ENCODE assay signal across 11 mouse cellular contexts in genomic region chr4:40919785-40920184, GRCm38 (mm10). TPM values are rescaled to one million over a fixed set of nuclear protein-coding genes. Genes with fewer than 3 reads are reported as not detected.
DNase-seq lines count a peak whose midpoint lies in the region; ATAC-seq and TF ChIP-seq lines count a peak whose summit lies in the region.
"Had no signal": no experiment of that assay in that cellular context is flagged by ENCODE, and none has a peak within 500 bp of the region (broad histone marks: within the 10 kb centered on the region; RNA-seq: fewer than 3 reads in every experiment).

Gene Spink4 (plus strand): TSS chr4:40920052.

- no peaks in the 10 kb centered on the region for H3K9me3 ChIP-seq in heart, embryonic 13.5 days
- H3K9me3 ChIP-seq: embryonic facial prominence, embryonic 15.5 days had no signal

- no peak; the same call in 1 of the 2 replicates for ATAC-seq in heart, embryonic 13.5 days (ENCODE audit: extremely low read depth, insufficient number of reproducible peaks, low FRiP score, low TSS enrichment)

- peaks cover 13% of the 10 kb centered on the region for H3K4me1 ChIP-seq in heart, embryonic 13.5 days
- peaks cover 19% of the 10 kb centered on the region for H3K4me1 ChIP-seq in small intestine, adult 2 months (ENCODE audit: control insufficient read depth, insufficient read depth, insufficient read length, low read length)

- no peaks in the 10 kb centered on the region for H3K36me3 ChIP-seq in heart, embryonic 13.5 days
- H3K36me3 ChIP-seq in small intestine, adult 2 months (ENCODE audit: control insufficient read depth, insufficient read depth, low read length) = no peaks in the 10 kb centered on the region
- H3K36me3 ChIP-seq: embryonic facial prominence, embryonic 15.5 days had no signal

- H3K27ac ChIP-seq in heart, embryonic 13.5 days (replicated peaks) = peak within 1 kb of the TSS; percentile 61
- peak within 1 kb of the TSS; percentile 44; the same call in 1 of the 2 replicates for H3K27ac ChIP-seq in small intestine, adult 2 months (ENCODE audit: insufficient read depth, low read depth, low read length)
- H3K27ac ChIP-seq: embryonic facial prominence, embryonic 15.5 days; hindbrain, embryonic 14.5 days had no signal

- TF ChIP-seq CTCF in small intestine, adult 2 months (IDR thresholded peaks at IDR 0.05; ENCODE audit: extremely low read depth, insufficient read length, insufficient replicate concordance, low read depth, low read length) = no peak

- H3K4me2 ChIP-seq in heart, embryonic 13.5 days = no peak within 1 kb of the TSS
- H3K4me2 ChIP-seq: embryonic facial prominence, embryonic 15.5 days; hindbrain, embryonic 14.5 days had no signal

- under 1% methylated on average over 3 of the region's 3 CpGs for WGBS in heart, embryonic 13.5 days
- 15% methylated on average over 3 of the region's 3 CpGs for WGBS in small intestine, adult 2 months

- TF ChIP-seq POLR2A in small intestine, adult 2 months (IDR thresholded peaks at IDR 0.05; ENCODE audit: low read depth, low read length) = no peak

- intact Hi-C loops in left cerebral cortex, postnatal 4 days (cut with DNase I) = no loop called here
- intact Hi-C loops in left cerebral cortex, postnatal 10 days (cut with DNase I) = no loop called here
- intact Hi-C loops in left cerebral cortex, postnatal 36 days (cut with DNase I) = no loop called here
- intact Hi-C loops in gastrocnemius, postnatal 36 days (cut with DNase I) = no loop called here

- H3K27me3 ChIP-seq in heart, embryonic 13.5 days (replicated peaks) = no peaks in the 10 kb centered on the region
- H3K27me3 ChIP-seq in small intestine, adult 2 months (ENCODE audit: control insufficient read depth, insufficient read depth, low read length) = no peaks in the 10 kb centered on the region
- H3K27me3 ChIP-seq: embryonic facial prominence, embryonic 15.5 days had no signal

- H3K4me3 ChIP-seq in heart, embryonic 13.5 days = no peak within 1 kb of the TSS
- H3K4me3 ChIP-seq in small intestine, adult 2 months (ENCODE audit: low read depth, low read length) = peak within 1 kb of the TSS; percentile 29; the same call in 1 of the 2 replicates
- H3K4me3 ChIP-seq: embryonic facial prominence, embryonic 15.5 days had no signal

- peak; percentile 29 for DNase-seq in left cerebral cortex, postnatal 4 days
- DNase-seq in left cerebral cortex, postnatal 10 days (ENCODE audit: extremely low spot score in 1 of 2, low spot score in 2 of 2) = no peak
- DNase-seq in kidney, postnatal 25 days = peak; percentile 25 to 56
- DNase-seq in retina, embryonic 14.5 days (ENCODE audit: low spot score) = no peak
- no peak for DNase-seq in left cerebral cortex, postnatal 36 days (ENCODE audit: low spot score in 2 of 2)
- no peak for DNase-seq in gastrocnemius, postnatal 36 days

- 0 out of 2 replicates have a peak within 1 kb of the TSS, but pooled peaks have one; percentile 41 for H3K9ac ChIP-seq in heart, embryonic 13.5 days
- H3K9ac ChIP-seq: embryonic facial prominence, embryonic 15.5 days; hindbrain, embryonic 14.5 days had no signal

RNA-seq across cellular contexts. Expression of gene Spink4, which starts in this region (rescaled TPM):
- total RNA-seq in left cerebral cortex, postnatal 4 days (2021) = not detected
- not detected for total RNA-seq in left cerebral cortex, postnatal 10 days (2021)
- 9.3 and 11.4 TPM in 2 replicates for polyA plus RNA-seq in heart, embryonic 13.5 days (2015; fragmentation: Nextera tagmentation; extraction: Ambion mirVana)
- polyA plus RNA-seq in small intestine, adult 2 months (2012; rRNA removed) = 3,894 and 7,223 TPM in 2 replicates
- total RNA-seq in left cerebral cortex, postnatal 36 days (2021) = not detected
- total RNA-seq in gastrocnemius, postnatal 36 days (2021) = not detected
- polyA plus RNA-seq: embryonic facial prominence, embryonic 15.5 days; hindbrain, embryonic 14.5 days; limb, embryonic 11.5 days had no signal

Comparison
In these comparisons a context has a peak if more than half of its experiments do, and no peak if none do; other contexts are left out.
1. RNA of gene Spink4 (polyA plus RNA-seq): 3,894 to 7,223 TPM in small intestine, adult 2 months; 9.3 to 11.4 TPM in heart, embryonic 13.5 days; every median in the first group is over 100 times any median in the second.
2. Peak in DNase-seq in left cerebral cortex, postnatal 4 days; RNA of the gene not detected or under 1 TPM.
3. DNase-seq: peak in kidney, postnatal 25 days (2 of 2); none in left cerebral cortex, postnatal 10 days (0 of 2), retina, embryonic 14.5 days (single experiment), left cerebral cortex, postnatal 36 days (0 of 2) and gastrocnemius, postnatal 36 days (0 of 2).